In genomic region chr7:5020000-5020681, GRCm38 (mm10) we compare ENCODE assay signal across 7 mouse cellular contexts. TPM values are rescaled to one million over a fixed set of nuclear protein-coding genes. Genes with fewer than 3 reads are reported as not detected.
DNase-seq lines count a peak whose midpoint lies in the region; ATAC-seq lines count a peak whose summit lies in the region.

Gene Zfp865, plus strand, starts transcription at chr7:5020376.
Gene Ccdc106, plus strand, starts transcription at chr7:5020553.

- ATAC-seq in intestine, embryonic 16.5 days: peak; percentile 90
- peak; percentile 89 for ATAC-seq in midbrain, embryonic 11.5 days (ENCODE audit: low FRiP score)

- H3K9me3 ChIP-seq in intestine, embryonic 16.5 days (ENCODE audit: control insufficient read depth, low read length): peaks cover 2% of the 10 kb centered on the region; the same call in 1 of the 2 replicates
- H3K9me3 ChIP-seq in midbrain, embryonic 11.5 days (ENCODE audit: control insufficient read depth, low read length): no peaks in the 10 kb centered on the region

- H3K4me2 ChIP-seq in intestine, embryonic 16.5 days (ENCODE audit: low read depth, low read length): peak within 1 kb of the TSS; percentile 75
- peak within 1 kb of the TSS; percentile 83 for H3K4me2 ChIP-seq in midbrain, embryonic 11.5 days

- H3K9ac ChIP-seq in intestine, embryonic 16.5 days (ENCODE audit: low read depth, low read length): peak within 1 kb of the TSS; percentile 95
- H3K9ac ChIP-seq in midbrain, embryonic 11.5 days (ENCODE audit: low read length): peak within 1 kb of the TSS; percentile 98

- no peaks in the 10 kb centered on the region for H3K27me3 ChIP-seq in intestine, embryonic 16.5 days (replicated peaks; ENCODE audit: control insufficient read depth, insufficient read depth, low read length)
- H3K27me3 ChIP-seq in midbrain, embryonic 11.5 days (ENCODE audit: control insufficient read depth, insufficient read depth, low read length): no peaks in the 10 kb centered on the region

- peak within 1 kb of the TSS; percentile 86 for H3K4me3 ChIP-seq in intestine, embryonic 16.5 days (ENCODE audit: low read length)
- H3K4me3 ChIP-seq in midbrain, embryonic 11.5 days (ENCODE audit: low read depth, low read length): peak within 1 kb of the TSS; percentile 87

- intact Hi-C loops in gastrocnemius, postnatal 36 days (cut with DNase I): no loop called here
- intact Hi-C loops in left cerebral cortex, postnatal 36 days (cut with DNase I): loop anchor here (2.0 kb wide), 2 partner anchors 31 to 41 kb away; partner anchors contain the start of gene Zfp580

- peak within 1 kb of the TSS; percentile 97 for H3K27ac ChIP-seq in intestine, embryonic 16.5 days (ENCODE audit: low read length)
- peak within 1 kb of the TSS; percentile 85 for H3K27ac ChIP-seq in midbrain, embryonic 11.5 days (ENCODE audit: low read depth, low read length)

- peak; percentile 100 for DNase-seq in adrenal gland, adult 2 months
- peak; percentile 97 for DNase-seq in embryo, embryonic 11.5 days (ENCODE audit: low read depth, low spot score)
- peak; percentile 99 for DNase-seq in gastrocnemius, postnatal 36 days
- peak; percentile 99 to 100 for DNase-seq in left cerebral cortex, postnatal 36 days (ENCODE audit: low spot score in 2 of 2)
- DNase-seq in midbrain, embryonic 11.5 days (ENCODE audit: low spot score, missing footprints): peak; percentile 100
- peak; percentile 99 for DNase-seq in skeletal muscle tissue, adult 2 months (ENCODE audit: low read depth, low spot score)

- peaks cover 23% of the 10 kb centered on the region for H3K36me3 ChIP-seq in intestine, embryonic 16.5 days (ENCODE audit: control insufficient read depth, insufficient read depth, low read length)
- no peaks in the 10 kb centered on the region; the same call in 1 of the 2 replicates for H3K36me3 ChIP-seq in midbrain, embryonic 11.5 days (ENCODE audit: control insufficient read depth, insufficient read depth, low read length)

- under 1% methylated on average over 49 of the region's 49 CpGs for WGBS in intestine, embryonic 16.5 days
- under 1% methylated on average over 49 of the region's 49 CpGs for WGBS in midbrain, embryonic 11.5 days

- peaks cover 18% of the 10 kb centered on the region for H3K4me1 ChIP-seq in intestine, embryonic 16.5 days (ENCODE audit: control insufficient read depth, insufficient read depth, low read length)
- peaks cover 8% of the 10 kb centered on the region; the same call in 1 of the 2 replicates for H3K4me1 ChIP-seq in midbrain, embryonic 11.5 days (ENCODE audit: control insufficient read depth, insufficient read depth, low read length)

RNA-seq across cellular contexts. Expression of gene Zfp865, which starts in this region (rescaled TPM):
- total RNA-seq in adrenal gland, adult 2 months (2021): 10 to 100 TPM; 23.7 to 29.7 TPM
- 67.1 and 70.1 TPM in 2 replicates for polyA plus RNA-seq in adrenal gland, adult 2 months (2012; rRNA removed)
- total RNA-seq in gastrocnemius, postnatal 36 days (2021): 10 to 100 TPM; 11.0 to 13.0 TPM
- 3.5 and 4.0 TPM in 2 replicates for polyA plus RNA-seq in intestine, embryonic 16.5 days (2015; fragmentation: Nextera tagmentation; extraction: Ambion mirVana)
- total RNA-seq in left cerebral cortex, postnatal 36 days (2021): 10 to 100 TPM; 32.7 to 42.3 TPM
- polyA plus RNA-seq in midbrain, embryonic 11.5 days (2014; fragmentation: Nextera tagmentation; extraction: Ambion mirVana): 4.8 and 5.1 TPM in 2 replicates

RNA-seq across cellular contexts. Expression of gene Ccdc106, which starts in this region (rescaled TPM):
- 1 to 10 TPM; 1.4 to 2.6 TPM for total RNA-seq in adrenal gland, adult 2 months (2021)
- 1.5 and 3.0 TPM in 2 replicates for polyA plus RNA-seq in adrenal gland, adult 2 months (2012; rRNA removed)
- under 1 TPM in 1 of 2 experiments, not detected in 1; 0.20 TPM for total RNA-seq in gastrocnemius, postnatal 36 days (2021)
- polyA plus RNA-seq in intestine, embryonic 16.5 days (2015; fragmentation: Nextera tagmentation; extraction: Ambion mirVana): 10.1 and 13.7 TPM in 2 replicates
- 10 to 100 TPM; 60.6 to 60.9 TPM for total RNA-seq in left cerebral cortex, postnatal 36 days (2021)
- polyA plus RNA-seq in midbrain, embryonic 11.5 days (2014; fragmentation: Nextera tagmentation; extraction: Ambion mirVana): 4.0 and 5.0 TPM in 2 replicates

Comparison
In these comparisons a context has a peak if more than half of its experiments do, and no peak if none do; other contexts are left out.
1. Peak in every context shown above with its lines: DNase-seq, ATAC-seq, H3K4me3 ChIP-seq and H3K27ac ChIP-seq.
2. RNA of gene Ccdc106 (total RNA-seq): 60.6 to 60.9 TPM in left cerebral cortex, postnatal 36 days; 1.4 to 2.6 TPM in adrenal gland, adult 2 months and 0.20 TPM in gastrocnemius, postnatal 36 days; every median in the first group is over 10 times any median in the second.
3. RNA of gene Zfp865 (polyA plus RNA-seq): 67.1 to 70.1 TPM in adrenal gland, adult 2 months; 4.8 to 5.1 TPM in midbrain, embryonic 11.5 days and 3.5 to 4.0 TPM in intestine, embryonic 16.5 days; every median in the first group is over 10 times any median in the second.